Mouse (Mus musculus): ENCODE data around the gene Ppm1g. TPM values are rescaled to one million over a fixed set of nuclear protein-coding genes. Genes with fewer than 3 reads are reported as not detected.

Gene Ppm1g
- 67.4 and 89.5 TPM in 2 replicates for polyA plus RNA-seq (2012; rRNA removed)

- WGBS, result under 1% methylated on average over 70 of the region's 70 CpGs
These were observed at the start of gene Ppm1g for GRCm38 (mm10) chr5:31220448-31221303. Ppm1g (minus strand) TSS chr5:31220687.

DNA sequence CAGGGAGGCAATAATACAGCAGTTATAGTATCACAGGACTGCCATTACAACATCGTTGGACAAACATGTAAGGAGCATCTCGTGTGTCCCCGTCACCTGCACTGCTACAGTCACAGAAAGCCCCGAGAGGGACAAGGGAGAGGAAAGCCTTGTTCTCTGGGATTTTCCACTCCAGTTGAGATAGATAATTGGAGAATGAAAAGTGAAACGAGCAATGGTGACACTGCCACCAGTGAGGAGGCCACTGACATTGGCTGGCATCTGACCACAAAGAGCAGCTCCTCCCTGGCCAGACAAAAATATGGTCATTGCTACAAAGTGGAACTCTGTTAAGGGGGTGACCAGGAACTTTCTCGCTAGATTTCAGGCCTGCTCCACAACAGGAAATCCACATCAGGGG, 47.2 kb upstream of the Ppm1g start:
- TF ChIP-seq CTCF (IDR thresholded peaks at IDR 0.05; ENCODE audit: insufficient read depth, low read length) (no peak), POLR2A (IDR thresholded peaks at IDR 0.05; ENCODE audit: borderline replicate concordance, extremely low read depth, low read depth, low read length) (no peak)
- H3K4me3 ChIP-seq (replicated peaks; ENCODE audit: extremely low read depth, low read depth, low read length), result no peak overlapping the region
- H3K4me1 ChIP-seq (ENCODE audit: control insufficient read depth, insufficient read depth, low read length), result no peaks in the 10 kb centered on the region
- WGBS, result 84% methylated on average over 6 of the region's 6 CpGs
- DNase-seq, result no peak

More at GRCm38 (mm10) chr5:31220448-31221303, at the start of gene Ppm1g:
- peak; percentile 100 for DNase-seq
- Histone ChIP-seq H3K4me1 (ENCODE audit: control insufficient read depth, insufficient read depth, low read length) (peaks cover 6% of the 10 kb centered on the region; the same call in 1 of the 2 replicates), H3K4me3 (replicated peaks; ENCODE audit: extremely low read depth, low read depth, low read length) (peak within 1 kb of the TSS; percentile 90)
- TF ChIP-seq POLR2A (IDR thresholded peaks at IDR 0.05; ENCODE audit: borderline replicate concordance, extremely low read depth, low read depth, low read length) (peak; percentile 96), CTCF (IDR thresholded peaks at IDR 0.05; ENCODE audit: insufficient read depth, low read length) (no peak)

DNA sequence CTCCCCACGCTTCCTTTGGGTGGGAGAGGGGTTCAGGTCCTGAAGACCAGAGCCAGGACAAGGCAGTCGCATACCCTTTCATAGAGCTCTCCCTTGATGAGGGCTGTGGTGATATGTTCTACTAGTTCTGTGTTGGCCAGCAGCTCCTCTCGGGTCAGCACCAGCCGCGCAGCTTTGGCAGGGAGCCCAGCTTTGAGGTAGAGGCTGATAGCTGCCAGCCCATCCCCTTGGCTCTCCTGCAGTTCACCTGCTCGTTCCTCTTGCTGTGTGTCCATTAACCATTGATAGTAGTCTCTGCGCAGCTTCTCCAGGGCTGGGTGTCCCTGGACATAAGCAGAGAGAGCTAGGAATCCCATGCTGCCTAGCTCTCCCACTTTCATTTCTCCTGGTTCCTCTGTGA, 45.6 kb upstream of the Ppm1g start:
- Histone ChIP-seq H3K4me1 (ENCODE audit: control insufficient read depth, insufficient read depth, low read length) (no peaks in the 10 kb centered on the region), H3K4me3 (replicated peaks; ENCODE audit: extremely low read depth, low read depth, low read length) (no peak overlapping the region)
- 80% methylated on average over 7 of the region's 7 CpGs for WGBS
- no peak for TF ChIP-seq POLR2A (IDR thresholded peaks at IDR 0.05; ENCODE audit: borderline replicate concordance, extremely low read depth, low read depth, low read length)
- TF ChIP-seq CTCF (IDR thresholded peaks at IDR 0.05; ENCODE audit: insufficient read depth, low read length), result no peak
- no peak for DNase-seq

GRCm38 (mm10) chr5:31257616-31258015, 37.1 kb upstream of the Ppm1g start:
- DNase-seq, result no peak
- TF ChIP-seq CTCF (IDR thresholded peaks at IDR 0.05; ENCODE audit: insufficient read depth, low read length) (no peak), POLR2A (IDR thresholded peaks at IDR 0.05; ENCODE audit: borderline replicate concordance, extremely low read depth, low read depth, low read length) (no peak)
- H3K4me1 ChIP-seq (ENCODE audit: control insufficient read depth, insufficient read depth, low read length), result peaks cover 8% of the 10 kb centered on the region
- no peak overlapping the region for H3K4me3 ChIP-seq (replicated peaks; ENCODE audit: extremely low read depth, low read depth, low read length)
- WGBS, result 87% methylated on average over 11 of the region's 11 CpGs

- TF ChIP-seq POLR2A (IDR thresholded peaks at IDR 0.05; ENCODE audit: borderline replicate concordance, extremely low read depth, low read depth, low read length) (no peak), CTCF (IDR thresholded peaks at IDR 0.05; ENCODE audit: insufficient read depth, low read length) (no peak)
- H3K4me1 ChIP-seq (ENCODE audit: control insufficient read depth, insufficient read depth, low read length), result peaks cover 8% of the 10 kb centered on the region
- DNase-seq, result no peak
- 67% methylated on average over 2 of the region's 2 CpGs for WGBS
- H3K4me3 ChIP-seq (replicated peaks; ENCODE audit: extremely low read depth, low read depth, low read length), result no peak overlapping the region
These were observed 35.5 kb upstream of the Ppm1g start for GRCm38 (mm10) chr5:31255971-31256370.

DNA sequence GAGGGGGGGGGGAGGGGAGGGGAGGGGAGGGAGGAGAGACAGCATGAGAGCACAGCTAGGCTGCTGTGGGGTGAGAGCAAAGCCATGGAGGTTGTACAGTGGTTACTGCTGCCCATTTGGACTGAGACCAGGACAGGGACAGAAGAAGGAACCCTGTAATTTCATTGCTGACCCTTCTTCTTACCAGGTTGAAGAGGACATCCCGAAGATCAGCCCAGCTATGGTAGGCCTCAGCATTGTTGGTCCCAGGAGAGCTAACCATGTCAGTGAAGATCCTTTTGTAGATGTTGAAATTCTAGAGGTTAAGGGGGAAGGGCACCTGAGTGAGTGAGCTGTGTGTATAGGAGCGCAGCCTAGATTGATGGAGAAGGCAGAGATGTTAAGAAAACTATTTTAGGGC, 34.9 kb upstream of the Ppm1g start:
- no peak overlapping the region for H3K4me3 ChIP-seq (replicated peaks; ENCODE audit: extremely low read depth, low read depth, low read length)
- WGBS, result 96% methylated on average over 2 of the region's 2 CpGs
- no peak for TF ChIP-seq POLR2A (IDR thresholded peaks at IDR 0.05; ENCODE audit: borderline replicate concordance, extremely low read depth, low read depth, low read length)
- no peak for TF ChIP-seq CTCF (IDR thresholded peaks at IDR 0.05; ENCODE audit: insufficient read depth, low read length)
- peaks cover 8% of the 10 kb centered on the region for H3K4me1 ChIP-seq (ENCODE audit: control insufficient read depth, insufficient read depth, low read length)
- DNase-seq, result no peak

DNA sequence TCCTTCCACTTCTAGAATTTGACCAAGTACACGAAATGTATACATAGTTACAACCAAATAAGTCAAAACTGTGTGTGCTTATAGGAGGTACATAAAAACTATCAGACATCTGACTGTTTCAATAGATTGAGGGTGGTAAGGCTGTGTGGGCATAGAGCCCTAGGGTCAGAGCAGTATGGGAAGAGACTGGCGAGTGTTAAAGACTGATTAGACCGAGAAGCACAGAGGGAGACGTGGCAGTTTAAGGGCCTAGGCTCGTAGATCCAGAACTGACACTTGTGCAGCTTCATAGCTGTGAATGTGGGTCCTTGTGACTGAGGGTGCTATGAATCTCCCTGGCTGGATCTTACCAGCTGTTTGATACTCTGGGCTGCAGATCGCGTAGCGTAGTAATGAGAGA, 34.4 kb upstream of the Ppm1g start:
- Histone ChIP-seq H3K4me3 (replicated peaks; ENCODE audit: extremely low read depth, low read depth, low read length) (no peak overlapping the region), H3K4me1 (ENCODE audit: control insufficient read depth, insufficient read depth, low read length) (peaks cover 8% of the 10 kb centered on the region)
- WGBS, result 69% methylated on average over 8 of the region's 8 CpGs
- TF ChIP-seq POLR2A (IDR thresholded peaks at IDR 0.05; ENCODE audit: borderline replicate concordance, extremely low read depth, low read depth, low read length) (no peak), CTCF (IDR thresholded peaks at IDR 0.05; ENCODE audit: insufficient read depth, low read length) (no peak)
- no peak for DNase-seq

GRCm38 (mm10) chr5:31254452-31254851, 34.0 kb upstream of the Ppm1g start:
- H3K4me3 ChIP-seq (replicated peaks; ENCODE audit: extremely low read depth, low read depth, low read length), result no peak overlapping the region
- TF ChIP-seq CTCF (IDR thresholded peaks at IDR 0.05; ENCODE audit: insufficient read depth, low read length) (no peak), POLR2A (IDR thresholded peaks at IDR 0.05; ENCODE audit: borderline replicate concordance, extremely low read depth, low read depth, low read length) (no peak)
- DNase-seq, result peak; percentile 65
- WGBS, result 26% methylated on average over 7 of the region's 7 CpGs
- H3K4me1 ChIP-seq (ENCODE audit: control insufficient read depth, insufficient read depth, low read length), result peaks cover 8% of the 10 kb centered on the region

GRCm38 (mm10) chr5:31253806-31254205, 33.3 kb upstream of the Ppm1g start:
- DNase-seq, result peak; percentile 8
- no peak overlapping the region for H3K4me3 ChIP-seq (replicated peaks; ENCODE audit: extremely low read depth, low read depth, low read length)
- TF ChIP-seq POLR2A (IDR thresholded peaks at IDR 0.05; ENCODE audit: borderline replicate concordance, extremely low read depth, low read depth, low read length) (no peak), CTCF (IDR thresholded peaks at IDR 0.05; ENCODE audit: insufficient read depth, low read length) (no peak)
- 86% methylated on average over 8 of the region's 8 CpGs for WGBS
- peaks cover 8% of the 10 kb centered on the region for H3K4me1 ChIP-seq (ENCODE audit: control insufficient read depth, insufficient read depth, low read length)

Measured in lung, adult 2 months (tissue).